Mouse (Mus musculus): ENCODE measurements around the gene Gm21876. TPM values are rescaled to one million over a fixed set of nuclear protein-coding genes. Genes with fewer than 3 reads are reported as not detected.

Gm21876 gene
- not detected in 2 replicates for polyA plus RNA-seq (2015; fragmentation: Nextera tagmentation; extraction: Ambion mirVana)

GRCm38 (mm10) chrX:21175553-21175952, at the start of gene Gm21876:
Gene Gm21876 (minus strand): TSS chrX:21175653.

Other genes starting within 250 kb of the Gm21876 start
- 39.1 and 60.3 TPM in 2 replicates for gene Cfp, start 244.1 kb downstream of the Gm21876 start, polyA plus RNA-seq (2015; fragmentation: Nextera tagmentation; extraction: Ambion mirVana)
- gene Elk1, start 225.0 kb downstream of the Gm21876 start, polyA plus RNA-seq (2015; fragmentation: Nextera tagmentation; extraction: Ambion mirVana), result 2.6 and 2.8 TPM in 2 replicates
- gene Uxt, start 213.6 kb downstream of the Gm21876 start, polyA plus RNA-seq (2015; fragmentation: Nextera tagmentation; extraction: Ambion mirVana), result 62.3 and 66.8 TPM in 2 replicates
- gene Zfp182, start 113.3 kb downstream of the Gm21876 start, polyA plus RNA-seq (2015; fragmentation: Nextera tagmentation; extraction: Ambion mirVana), result 3.3 and 3.8 TPM in 2 replicates
- gene Spaca5, start 107.2 kb downstream of the Gm21876 start, polyA plus RNA-seq (2015; fragmentation: Nextera tagmentation; extraction: Ambion mirVana), result not detected in 2 replicates
- 0.46 and 0.51 TPM in 2 replicates for gene Zfp300, start 86.1 kb downstream of the Gm21876 start, polyA plus RNA-seq (2015; fragmentation: Nextera tagmentation; extraction: Ambion mirVana)
- gene Ssxa1, start 59.8 kb downstream of the Gm21876 start, polyA plus RNA-seq (2015; fragmentation: Nextera tagmentation; extraction: Ambion mirVana), result not detected in 2 replicates

All from spleen, postnatal 0 days (tissue).